In genomic region chr13:54949592-54949991, GRCm38 (mm10) we compare ENCODE assay signal across 8 mouse cellular contexts. TPM values are rescaled to one million over a fixed set of nuclear protein-coding genes. Genes with fewer than 3 reads are reported as not detected.
DNase-seq lines count a peak whose midpoint lies in the region; ATAC-seq lines count a peak whose summit lies in the region.

No protein-coding gene starts in this region.

- peaks cover 100% of the 10 kb centered on the region for H3K27me3 ChIP-seq in heart, embryonic 15.5 days
- H3K27me3 ChIP-seq in midbrain, embryonic 10.5 days (ENCODE audit: low read depth, poor library complexity, severe bottlenecking): peaks cover 99% of the 10 kb centered on the region
- H3K27me3 ChIP-seq in stomach, embryonic 15.5 days (replicated peaks): peaks cover 83% of the 10 kb centered on the region

- peak; percentile 48; the same call in 1 of the 2 replicates for ATAC-seq in heart, embryonic 15.5 days (replicated peaks; ENCODE audit: insufficient number of reproducible peaks, insufficient read depth, low FRiP score, low read depth)
- peak; percentile 32; the same call in 1 of the 2 replicates for ATAC-seq in stomach, embryonic 15.5 days (ENCODE audit: insufficient read depth, low FRiP score, low read depth)

- under 1% methylated on average over 44 of the region's 44 CpGs for WGBS in heart, embryonic 15.5 days
- WGBS in midbrain, embryonic 10.5 days: under 1% methylated on average over 44 of the region's 44 CpGs
- under 1% methylated on average over 44 of the region's 44 CpGs for WGBS in stomach, embryonic 15.5 days

- H3K4me3 ChIP-seq in heart, embryonic 15.5 days: peak overlapping the region; percentile 67
- H3K4me3 ChIP-seq in midbrain, embryonic 10.5 days: peak overlapping the region; percentile 77
- peak overlapping the region; percentile 69 for H3K4me3 ChIP-seq in stomach, embryonic 15.5 days (replicated peaks)

- DNase-seq in urinary bladder, postnatal 14 days (ENCODE audit: low spot score): peak; percentile 34
- no peak for DNase-seq in urinary bladder, adult 18-20 months (ENCODE audit: low spot score in 2 of 2)
- DNase-seq in embryo, embryonic 9.5 days (ENCODE audit: extremely low spot score): peak; percentile 70
- DNase-seq in left cerebral cortex, postnatal 14 days (ENCODE audit: low spot score in 2 of 2): peak; percentile 66 to 73
- peak; percentile 75 for DNase-seq in midbrain, embryonic 10.5 days (ENCODE audit: low spot score)
- no peak for DNase-seq in frontal cortex, postnatal 14 days (ENCODE audit: low spot score in 2 of 2)

- peak overlapping the region; percentile 98 for H3K4me2 ChIP-seq in heart, embryonic 15.5 days
- H3K4me2 ChIP-seq in stomach, embryonic 15.5 days: peak overlapping the region; percentile 99

- no peak overlapping the region for H3K27ac ChIP-seq in heart, embryonic 15.5 days
- peak overlapping the region; percentile 82 for H3K27ac ChIP-seq in midbrain, embryonic 10.5 days (replicated peaks)
- no peak overlapping the region for H3K27ac ChIP-seq in stomach, embryonic 15.5 days

- H3K9ac ChIP-seq in heart, embryonic 15.5 days: peak overlapping the region; percentile 48
- H3K9ac ChIP-seq in stomach, embryonic 15.5 days: no peak overlapping the region; the same call in 1 of the 2 replicates

- intact Hi-C loops in left cerebral cortex, postnatal 14 days (cut with DNase I): loop anchor here (5.0 to 10.0 kb wide), 2 partner anchors 62 to 125 kb away; no protein-coding TSS in a partner anchor

- no peaks in the 10 kb centered on the region for H3K9me3 ChIP-seq in heart, embryonic 15.5 days (replicated peaks)
- no peaks in the 10 kb centered on the region for H3K9me3 ChIP-seq in midbrain, embryonic 10.5 days (replicated peaks)
- H3K9me3 ChIP-seq in stomach, embryonic 15.5 days: no peaks in the 10 kb centered on the region

- H3K4me1 ChIP-seq in heart, embryonic 15.5 days (replicated peaks): peaks cover 21% of the 10 kb centered on the region
- peaks cover 57% of the 10 kb centered on the region for H3K4me1 ChIP-seq in midbrain, embryonic 10.5 days
- H3K4me1 ChIP-seq in stomach, embryonic 15.5 days: peaks cover 21% of the 10 kb centered on the region

- no peaks in the 10 kb centered on the region for H3K36me3 ChIP-seq in heart, embryonic 15.5 days
- no peaks in the 10 kb centered on the region for H3K36me3 ChIP-seq in midbrain, embryonic 10.5 days
- H3K36me3 ChIP-seq in stomach, embryonic 15.5 days: no peaks in the 10 kb centered on the region

RNA-seq across cellular contexts. Expression of gene Unc5a, which starts 0.4 kb away (rescaled TPM):
- polyA plus RNA-seq in heart, embryonic 15.5 days (2015; fragmentation: Nextera tagmentation; extraction: Ambion mirVana): 1.3 and 2.8 TPM in 2 replicates
- total RNA-seq in left cerebral cortex, postnatal 14 days (2021): 10 to 100 TPM; 66.0 to 78.0 TPM
- 2.8 TPM in 2 replicates for polyA plus RNA-seq in midbrain, embryonic 10.5 days (2016; fragmentation: Nextera tagmentation; extraction: Ambion mirVana)
- polyA plus RNA-seq in stomach, embryonic 15.5 days (2015; fragmentation: Nextera tagmentation; extraction: Ambion mirVana): 4.0 TPM in 2 replicates

Comparison
In these comparisons a context has a peak if more than half of its experiments do, and no peak if none do; other contexts are left out.
1. DNase-seq: peak in urinary bladder, postnatal 14 days (single experiment), embryo, embryonic 9.5 days (single experiment), left cerebral cortex, postnatal 14 days (2 of 2) and midbrain, embryonic 10.5 days (single experiment); none in urinary bladder, adult 18-20 months (0 of 2) and frontal cortex, postnatal 14 days (0 of 2).
2. Peak in every context shown above with its lines, with median percentiles within 50 percentile points of each other: H3K4me3 ChIP-seq.